Mouse (Mus musculus) kidney, adult 2 months (tissue): ENCODE data around the gene Bcas3. TPM values are rescaled to one million over a fixed set of nuclear protein-coding genes. Genes with fewer than 3 reads are reported as not detected.
"Not testable (repeated sequence)": the region's sequence is repeated elsewhere in the genome, so short reads cannot be mapped to it uniquely, and the experiment has no call there.

Experiments
- DNase-seq: peaks from one replicate; pipeline ENCODE4 v3.0.0; 2021
- H3K27ac ChIP-seq: fragments of 200-500 bp; 2 replicates; pipeline ENCODE4 v1.5.1; 2012; ENCODE audit warnings: low read depth, low read length, control low read depth, inconsistent platforms; ENCODE audit not compliant: insufficient read depth
- H3K27me3 ChIP-seq: fragments of 200-500 bp; replicated peaks from 2 replicates; pipeline ENCODE4 v1.6.1; 2012; ENCODE audit warnings: mild to moderate bottlenecking, moderate library complexity, low read length, inconsistent platforms; ENCODE audit not compliant: control insufficient read depth, insufficient read depth
- H3K36me3 ChIP-seq: fragments of 200-500 bp; 2 replicates; pipeline ENCODE4 v1.6.1; 2012; ENCODE audit warnings: mild to moderate bottlenecking, moderate library complexity, low read length, inconsistent platforms; ENCODE audit not compliant: control insufficient read depth, insufficient read depth
- H3K4me1 ChIP-seq: fragments of 200-500 bp; 2 replicates; pipeline ENCODE4 v1.6.1; 2011; ENCODE audit warnings: low read length; ENCODE audit not compliant: control insufficient read depth, insufficient read depth
- H3K4me3 ChIP-seq: fragments of 200-500 bp; 2 replicates; pipeline ENCODE4 v1.5.1; 2011; ENCODE audit warnings: mild to moderate bottlenecking, low read depth, low read length, control low read depth; ENCODE audit not compliant: insufficient read depth
- CTCF ChIP-seq: fragments of 200-500 bp; conservative IDR thresholded peaks from 2 replicates; pipeline ENCODE4 v1.5.1; 2011; ENCODE audit warnings: low read depth, mild to moderate bottlenecking, control low read depth, low read length, moderate library complexity, mixed read lengths; ENCODE audit not compliant: insufficient read depth, insufficient read length
- POLR2A ChIP-seq: fragments of 200-500 bp; IDR thresholded peaks from one replicate; pipeline ENCODE4 v1.6.1; 2011; ENCODE audit warnings: low read depth, low read length, control low read depth
- WGBS: fragments of 180-500 bp; shearing (Covaris S2); methylation state at CpG from one replicate; pipeline ENCODE4 v1.1.7; 2018; 5-methylcytosine and 5-hydroxymethylcytosine counted together
- polyA plus RNA-seq: library from polyadenylated mRNA; depleted of rRNA; stranded (reverse); fragments of >200 nt; gene quantifications from 2 replicates; pipeline ENCODE4 v1.2.3, GENCODE M21; 2012

Bcas3 gene
- polyA plus RNA-seq, 1 experiment = 47.3 TPM

DNA sequence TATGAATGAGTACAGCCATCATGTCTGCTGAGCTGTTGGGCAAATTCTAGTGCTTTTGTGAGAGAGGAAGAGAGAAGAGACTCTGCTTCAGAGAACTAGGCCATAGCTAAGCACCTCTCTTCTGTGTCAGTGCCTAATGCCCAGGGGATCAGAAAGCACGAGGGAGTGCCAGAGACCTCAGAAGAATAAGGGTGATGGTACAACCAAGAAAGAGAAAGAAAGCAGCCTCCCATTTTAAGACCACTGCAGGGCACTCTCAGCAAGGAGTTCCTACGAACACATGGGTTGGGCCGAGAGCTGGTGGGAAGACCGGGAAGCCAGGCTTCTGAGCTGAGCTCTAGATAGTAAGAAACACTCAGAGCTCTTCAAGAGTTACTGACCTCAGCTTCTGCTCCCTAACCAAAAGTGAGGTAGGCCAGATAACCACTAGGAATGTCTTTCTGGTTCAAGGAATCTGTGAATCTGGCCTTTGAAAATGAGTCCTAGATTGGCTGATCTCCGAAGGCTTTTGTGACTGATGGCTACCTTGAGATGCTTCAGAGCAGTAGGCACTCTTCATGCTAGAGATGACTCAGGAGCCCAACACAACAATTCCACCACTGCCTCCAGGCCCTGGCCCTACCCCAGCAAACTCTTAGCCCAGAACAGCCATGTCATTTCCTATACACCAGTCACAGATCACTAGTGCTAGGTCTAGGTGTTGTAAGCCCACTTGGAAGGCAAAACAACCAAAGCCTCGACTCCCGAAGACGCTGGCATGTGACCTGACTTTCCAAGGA is 359.2 kb downstream of the Bcas3 start:
- Histone ChIP-seq H3K36me3 (no peaks in the 10 kb centered on the region), H3K4me3 (no peak overlapping the region), H3K4me1 (0 out of 2 replicates have a peak, but pooled peaks cover 9% of the 10 kb centered on the region), H3K27ac (no peak overlapping the region), H3K27me3 (no peaks in the 10 kb centered on the region)
- 90% methylated on average over 8 of the region's 8 CpGs for WGBS
- TF ChIP-seq POLR2A (no peak), CTCF (no peak)
- no peak for DNase-seq

- Histone ChIP-seq H3K4me3 (no peak overlapping the region), H3K27me3 (no peaks in the 10 kb centered on the region), H3K27ac (no peak overlapping the region), H3K4me1 (0 out of 2 replicates have a peak, but pooled peaks cover 9% of the 10 kb centered on the region), H3K36me3 (no peaks in the 10 kb centered on the region)
- WGBS = 43% methylated on average over 19 of the region's 19 CpGs
- peak; percentile 87 for DNase-seq
- TF ChIP-seq POLR2A (no peak), CTCF (no peak)
Observed at GRCm38 (mm10) chr11:85712860-85713813, 360.2 kb downstream of the Bcas3 start.

DNA sequence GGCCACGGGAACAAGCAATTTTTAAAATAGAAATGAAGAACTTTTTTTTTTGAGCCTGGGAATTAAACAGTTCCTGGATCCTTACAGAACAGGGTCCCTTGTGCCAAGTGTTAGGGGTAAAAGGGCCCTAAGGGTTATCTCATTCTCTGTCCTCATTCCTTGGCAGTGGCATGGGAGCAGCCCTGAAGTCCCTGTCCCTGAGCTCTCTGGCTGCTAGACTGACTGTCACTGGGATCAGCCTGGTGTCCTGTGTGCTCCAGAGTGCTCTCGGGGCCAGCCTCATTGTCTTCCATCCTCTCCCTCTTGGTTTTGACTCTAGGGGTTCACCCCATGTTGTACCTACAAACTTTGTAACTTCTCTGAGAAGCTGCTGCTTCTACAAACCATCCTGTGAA is 360.8 kb downstream of the Bcas3 start:
- WGBS = 35% methylated on average over 2 of the region's 2 CpGs
- H3K27me3 ChIP-seq = no peaks in the 10 kb centered on the region
- 0 out of 2 replicates have a peak, but pooled peaks cover 9% of the 10 kb centered on the region for H3K4me1 ChIP-seq
- H3K4me3 ChIP-seq = no peak overlapping the region
- no peak for DNase-seq
- H3K27ac ChIP-seq = peak overlapping the region; percentile 49
- H3K36me3 ChIP-seq = no peaks in the 10 kb centered on the region
- TF ChIP-seq CTCF (no peak), POLR2A (no peak)

DNA sequence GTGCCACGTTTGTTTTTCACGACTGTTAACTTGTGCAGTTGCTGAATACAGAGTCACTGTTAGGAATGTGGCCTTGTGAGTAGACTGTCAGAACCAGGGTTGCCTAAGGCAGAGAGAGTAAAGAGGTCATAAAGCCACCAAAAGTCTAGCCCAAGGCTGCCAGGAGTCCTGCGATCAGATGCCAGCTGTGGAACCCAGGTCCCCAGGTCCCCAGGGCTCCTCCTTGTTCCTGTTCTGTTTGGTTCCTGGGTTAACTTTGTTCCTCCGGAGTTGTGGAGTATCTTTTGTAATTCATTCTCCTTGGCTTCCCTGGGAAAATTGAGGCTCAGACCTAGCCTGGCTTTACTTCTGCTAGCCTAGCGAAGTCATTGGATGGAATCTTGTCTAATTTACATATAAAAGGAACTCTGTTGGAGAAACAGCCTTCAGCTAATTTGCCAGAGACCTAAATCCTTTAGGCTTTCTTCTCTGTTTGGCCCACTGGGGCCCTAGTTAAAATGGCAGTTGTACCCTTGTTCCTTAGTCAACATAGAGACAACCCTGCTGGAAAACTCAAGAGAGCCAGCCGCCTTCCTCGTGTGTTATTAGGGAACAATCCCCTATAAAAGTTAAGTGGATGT is 361.5 kb downstream of the Bcas3 start:
- Histone ChIP-seq H3K4me3 (no peak overlapping the region), H3K27ac (peak overlapping the region; percentile 49), H3K4me1 (0 out of 2 replicates have a peak, but pooled peaks cover 9% of the 10 kb centered on the region), H3K27me3 (no peaks in the 10 kb centered on the region), H3K36me3 (no peaks in the 10 kb centered on the region)
- no peak for DNase-seq
- TF ChIP-seq POLR2A = no peak
- TF ChIP-seq CTCF = no peak
- WGBS = 66% methylated on average over 7 of the region's 7 CpGs

GRCm38 (mm10) chr11:85716730-85717129 is 363.8 kb downstream of the Bcas3 start:
- H3K36me3 ChIP-seq, H3K4me3 ChIP-seq, H3K27me3 ChIP-seq, H3K27ac ChIP-seq, DNase-seq, H3K4me1 ChIP-seq: not testable (repeated sequence)
- WGBS = 90% methylated on average over 2 of the region's 2 CpGs

DNA sequence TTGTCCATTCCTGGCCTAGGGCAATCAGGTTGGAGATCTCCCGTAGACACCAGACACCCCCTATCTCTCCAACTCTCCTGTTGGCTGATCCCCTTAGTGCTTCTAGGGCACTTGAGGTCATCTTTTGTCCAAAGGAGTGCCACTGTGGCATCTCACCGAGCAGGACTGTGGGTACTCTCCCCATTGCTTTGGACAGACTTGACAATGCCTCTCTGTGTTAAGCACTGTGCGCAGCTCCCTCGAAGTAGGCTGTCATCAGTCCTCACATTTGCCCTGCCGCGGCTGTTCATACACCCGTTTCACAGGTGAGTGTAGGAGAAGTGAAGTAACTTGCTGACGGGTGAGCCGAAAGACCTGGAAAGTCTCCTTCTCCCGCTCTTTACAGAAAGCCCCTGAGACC is 366.1 kb downstream of the Bcas3 start:
- Histone ChIP-seq H3K27ac (no peak overlapping the region), H3K27me3 (no peaks in the 10 kb centered on the region), H3K4me1 (0 out of 2 replicates have a peak, but pooled peaks cover 3% of the 10 kb centered on the region), H3K4me3 (no peak overlapping the region), H3K36me3 (no peaks in the 10 kb centered on the region)
- WGBS = 96% methylated on average over 10 of the region's 10 CpGs
- TF ChIP-seq CTCF = no peak
- TF ChIP-seq POLR2A = no peak
- DNase-seq = no peak
